Mouse (Mus musculus) megakaryocyte, embryonic 14.5 days (primary cell): ENCODE measurements around the gene Lrmda.

Experiments
- FLI1 ChIP-seq: IDR thresholded peaks from 2 replicates; pipeline ENCODE4 v1.6.1; 2012; ENCODE audit warnings: low read length, inconsistent platforms, mixed read lengths
- GATA1 ChIP-seq: IDR thresholded peaks from 3 replicates; pipeline ENCODE4 v1.6.1; 2012; ENCODE audit warnings: mixed read lengths, low read length, inconsistent platforms, borderline replicate concordance

- TF ChIP-seq GATA1 (no peak), FLI1 (no peak)
Measured at GRCm38 (mm10) chr14:22968705-22969104, 949.2 kb downstream of the Lrmda start.
